9 mouse cellular contexts compared by ENCODE assay signal in genomic region chr5:67696741-67697596, GRCm38 (mm10).
A peak's percentile ranks its signal among the peaks of the same experiment; 100 is the strongest.
DNase-seq lines count a peak whose midpoint lies in the region; ATAC-seq lines count a peak whose summit lies in the region.
"Had no signal": no experiment of that assay in that cellular context is flagged by ENCODE, and none has a peak within 500 bp of the region (broad histone marks: within the 10 kb centered on the region; RNA-seq: fewer than 3 reads in every experiment).

No protein-coding gene starts in this region.

- no peak overlapping the region for H3K9ac ChIP-seq in hindbrain, embryonic 12.5 days

- H3K4me1 ChIP-seq in embryonic facial prominence, embryonic 10.5 days, result peaks cover 32% of the 10 kb centered on the region
- H3K4me1 ChIP-seq in hindbrain, embryonic 12.5 days, result peaks cover 7% of the 10 kb centered on the region; the same call in 1 of the 2 replicates

- peaks cover 6% of the 10 kb centered on the region; the same call in 1 of the 2 replicates for H3K36me3 ChIP-seq in embryonic facial prominence, embryonic 10.5 days (replicated peaks)
- peaks cover 14% of the 10 kb centered on the region for H3K36me3 ChIP-seq in hindbrain, embryonic 12.5 days

- no peak overlapping the region for H3K4me3 ChIP-seq in embryonic facial prominence, embryonic 10.5 days
- no peak overlapping the region for H3K4me3 ChIP-seq in hindbrain, embryonic 12.5 days

- WGBS in embryonic facial prominence, embryonic 10.5 days, result 19% methylated on average over 12 of the region's 12 CpGs
- 17% methylated on average over 12 of the region's 12 CpGs for WGBS in hindbrain, embryonic 12.5 days

- H3K27ac ChIP-seq in embryonic facial prominence, embryonic 10.5 days (replicated peaks), result 0 out of 2 replicates have a peak overlapping the region, but pooled peaks have one; percentile 8
- peak overlapping the region; percentile 64 for H3K27ac ChIP-seq in hindbrain, embryonic 12.5 days
- H3K27ac ChIP-seq: macrophage had no signal

- no peaks in the 10 kb centered on the region for H3K9me3 ChIP-seq in embryonic facial prominence, embryonic 10.5 days
- H3K9me3 ChIP-seq in hindbrain, embryonic 12.5 days (replicated peaks), result no peaks in the 10 kb centered on the region

- DNase-seq in urinary bladder, adult 18-20 months (ENCODE audit: low spot score in 2 of 2), result peak; percentile 2 to 5
- DNase-seq in urinary bladder, adult 2 months (ENCODE audit: low spot score), result no peak
- DNase-seq in embryonic facial prominence, embryonic 10.5 days (ENCODE audit: low spot score), result no peak
- DNase-seq in ovary, postnatal 14 days (ENCODE audit: low spot score), result no peak
- no peak for DNase-seq in layer of hippocampus, postnatal 36 days
- DNase-seq in kidney, postnatal 10 days, result no peak
- no peak for DNase-seq in lung, postnatal 25 days (ENCODE audit: low spot score)

- H3K27me3 ChIP-seq in embryonic facial prominence, embryonic 10.5 days (replicated peaks; ENCODE audit: low read depth, poor library complexity, severe bottlenecking), result peaks cover 6% of the 10 kb centered on the region; the same call in 1 of the 2 replicates
- peaks cover 4% of the 10 kb centered on the region; the same call in 1 of the 2 replicates for H3K27me3 ChIP-seq in hindbrain, embryonic 12.5 days

- peak overlapping the region; percentile 19; the same call in 1 of the 2 replicates for H3K4me2 ChIP-seq in hindbrain, embryonic 12.5 days (replicated peaks)

- ATAC-seq in hindbrain, embryonic 12.5 days (ENCODE audit: low FRiP score), result peak; percentile 45; the same call in 1 of the 2 replicates

Comparison
In these comparisons a context has a peak if more than half of its experiments do, and no peak if none do; other contexts are left out.
1. DNase-seq: peak in urinary bladder, adult 18-20 months (2 of 2); none in urinary bladder, adult 2 months (single experiment), embryonic facial prominence, embryonic 10.5 days (single experiment), ovary, postnatal 14 days (single experiment), layer of hippocampus, postnatal 36 days (0 of 2), kidney, postnatal 10 days (single experiment) and lung, postnatal 25 days (single experiment).